Mouse (Mus musculus) intestine, postnatal 0 days (tissue): Measurements from ENCODE around the gene Ccnb3. TPM values are rescaled to one million over a fixed set of nuclear protein-coding genes. Genes with fewer than 3 reads are reported as not detected.
"Not testable (repeated sequence)": the region's sequence is repeated elsewhere in the genome, so short reads cannot be mapped to it uniquely, and the experiment has no call there.

ENCODE experiments used
- ATAC-seq: fragments of 200-750 bp; cut with Nextera tagmentation; 2 replicates; pipeline ENCODE4 v1.8.0; 2017; ENCODE audit warnings: mild to moderate bottlenecking, moderate TSS enrichment, moderate library complexity
- H3K27ac ChIP-seq: fragments of 300-500 bp; sonication (generic); 2 replicates; pipeline ENCODE4 v1.5.1; 2014; ENCODE audit warnings: mild to moderate bottlenecking, low read depth, low read length, moderate library complexity
- H3K27me3 ChIP-seq: fragments of 300-500 bp; sonication (generic); replicated peaks from 2 replicates; pipeline ENCODE4 v1.6.1; 2014; ENCODE audit warnings: low read length, mixed read lengths; ENCODE audit not compliant: control insufficient read depth, insufficient read depth
- H3K36me3 ChIP-seq: fragments of 300-500 bp; sonication (generic); 2 replicates; pipeline ENCODE4 v1.6.1; 2014; ENCODE audit warnings: mild to moderate bottlenecking, moderate library complexity; ENCODE audit not compliant: control insufficient read depth, insufficient read depth
- H3K4me1 ChIP-seq: fragments of 300-500 bp; sonication (generic); replicated peaks from 2 replicates; pipeline ENCODE4 v1.6.1; 2014; ENCODE audit warnings: antibody characterized with exemption, low read length, mixed read lengths; ENCODE audit not compliant: control insufficient read depth, insufficient read depth
- H3K4me2 ChIP-seq: fragments of 300-500 bp; sonication (generic); replicated peaks from 2 replicates; pipeline ENCODE4 v1.6.1; 2014; ENCODE audit warnings: low read depth, mild to moderate bottlenecking, moderate library complexity
- H3K4me3 ChIP-seq: fragments of 300-500 bp; sonication (generic); 2 replicates; pipeline ENCODE4 v1.5.1; 2014; ENCODE audit warnings: low read depth, low read length
- H3K9ac ChIP-seq: fragments of 300-500 bp; sonication (generic); 2 replicates; pipeline ENCODE4 v1.6.1; 2014; ENCODE audit warnings: mild to moderate bottlenecking, low read depth, low read length
- H3K9me3 ChIP-seq: fragments of 300-500 bp; sonication (generic); 2 replicates; pipeline ENCODE4 v1.6.1; 2016; ENCODE audit warnings: mixed run types; ENCODE audit not compliant: control insufficient read depth
- CTCF ChIP-seq: sonication (generic); IDR thresholded peaks from 2 replicates; pipeline ENCODE4 v1.5.1; 2016; ENCODE audit warnings: low read depth, mild to moderate bottlenecking, control low read depth, antibody characterized with exemption, moderate library complexity
- WGBS: fragments of 180-500 bp; shearing (Covaris S2); extraction: QIAGEN DNeasy Blood & Tissue Kit; methylation state at CpG from one replicate; pipeline ENCODE4 v1.1.7; 2014; 5-methylcytosine and 5-hydroxymethylcytosine counted together
- polyA plus RNA-seq: library from polyadenylated mRNA; unstranded; fragments of >200 nt; fragmentation: Nextera tagmentation; extraction: Ambion mirVana; gene quantifications from 2 replicates; pipeline ENCODE4 v1.2.1, GENCODE M21; 2015

Gene Ccnb3
- polyA plus RNA-seq, 1 experiment from 2014 or later = not detected

GRCm38 (mm10) chrX:7064109-7064508, 22.7 kb upstream of the Ccnb3 start:
- H3K27me3 ChIP-seq = no peaks in the 10 kb centered on the region
- ATAC-seq = no peak
- no peak for TF ChIP-seq CTCF

GRCm38 (mm10) chrX:7057634-7058033, 16.2 kb upstream of the Ccnb3 start:
- Histone ChIP-seq H3K36me3 (no peaks in the 10 kb centered on the region), H3K4me1 (no peaks in the 10 kb centered on the region), H3K9me3 (no peaks in the 10 kb centered on the region), H3K4me3 (no peak overlapping the region), H3K27ac (no peak overlapping the region), H3K9ac (no peak overlapping the region), H3K4me2 (no peak overlapping the region), H3K27me3 (no peaks in the 10 kb centered on the region)
- no peak for TF ChIP-seq CTCF
- WGBS = 70% methylated on average over 2 of the region's 2 CpGs
- ATAC-seq = no peak

More at GRCm38 (mm10) chrX:7064109-7064508, 22.7 kb upstream of the Ccnb3 start:
- H3K9me3 ChIP-seq = no peaks in the 10 kb centered on the region
- no peak overlapping the region for H3K4me2 ChIP-seq
- H3K9ac ChIP-seq = no peak overlapping the region
- H3K4me1 ChIP-seq = no peaks in the 10 kb centered on the region
- H3K4me3 ChIP-seq = no peak overlapping the region
- no peak overlapping the region for H3K27ac ChIP-seq
- H3K36me3 ChIP-seq = no peaks in the 10 kb centered on the region

- Histone ChIP-seq H3K9ac (no peak overlapping the region), H3K27ac (no peak overlapping the region), H3K4me1 (no peaks in the 10 kb centered on the region), H3K4me2 (no peak overlapping the region), H3K4me3 (no peak overlapping the region), H3K9me3 (no peaks in the 10 kb centered on the region), H3K36me3 (no peaks in the 10 kb centered on the region), H3K27me3 (no peaks in the 10 kb centered on the region)
- ATAC-seq = no peak
- no peak for TF ChIP-seq CTCF
Observed at GRCm38 (mm10) chrX:7057056-7057455, 15.6 kb upstream of the Ccnb3 start.

- H3K4me3 ChIP-seq, H3K27me3 ChIP-seq, H3K4me2 ChIP-seq, H3K27ac ChIP-seq, ATAC-seq, H3K9ac ChIP-seq, H3K9me3 ChIP-seq, H3K36me3 ChIP-seq, H3K4me1 ChIP-seq: not testable (repeated sequence)
- 79% methylated on average over 3 of the region's 4 CpGs for WGBS
Observed at GRCm38 (mm10) chrX:6983916-6984315, 57.5 kb downstream of the Ccnb3 start.

GRCm38 (mm10) chrX:6971956-6972355, 69.5 kb downstream of the Ccnb3 start:
- ATAC-seq = no peak
- H3K4me2 ChIP-seq = no peak overlapping the region
- 79% methylated on average over 1 of the region's 1 CpGs for WGBS

GRCm38 (mm10) chrX:6968598-6968997, 72.8 kb downstream of the Ccnb3 start:
- no peaks in the 10 kb centered on the region for H3K9me3 ChIP-seq

More at GRCm38 (mm10) chrX:6971956-6972355, 69.5 kb downstream of the Ccnb3 start:
- H3K9ac ChIP-seq = no peak overlapping the region
- H3K36me3 ChIP-seq = no peaks in the 10 kb centered on the region
- H3K4me1 ChIP-seq = no peaks in the 10 kb centered on the region
- no peak overlapping the region for H3K4me3 ChIP-seq
- no peaks in the 10 kb centered on the region for H3K27me3 ChIP-seq
- H3K27ac ChIP-seq = no peak overlapping the region
- no peak for TF ChIP-seq CTCF
- H3K9me3 ChIP-seq = no peaks in the 10 kb centered on the region

More at GRCm38 (mm10) chrX:6968598-6968997, 72.8 kb downstream of the Ccnb3 start:
- Histone ChIP-seq H3K4me1 (no peaks in the 10 kb centered on the region), H3K9ac (no peak overlapping the region), H3K27me3 (no peaks in the 10 kb centered on the region), H3K4me3 (no peak overlapping the region), H3K4me2 (no peak overlapping the region), H3K27ac (no peak overlapping the region), H3K36me3 (no peaks in the 10 kb centered on the region)
- no peak for ATAC-seq
- TF ChIP-seq CTCF = no peak
- WGBS = 81% methylated on average over 3 of the region's 3 CpGs

Other genes with a start within 250 kb of the Ccnb3 start
- gene Akap4, start 25.9 kb upstream of the Ccnb3 start, polyA plus RNA-seq = not detected in 2 replicates